Mouse (Mus musculus) intestine, postnatal 0 days (tissue): ENCODE data around the gene Akr1cl. TPM values are rescaled to one million over a fixed set of nuclear protein-coding genes. Genes with fewer than 3 reads are reported as not detected.
A peak's percentile ranks its signal among the peaks of the same experiment; 100 is the strongest.

Source experiments
- ATAC-seq: fragments of 200-750 bp; cut with Nextera tagmentation; 2 replicates; pipeline ENCODE4 v1.8.0; 2017; ENCODE audit warnings: mild to moderate bottlenecking, moderate TSS enrichment, moderate library complexity
- H3K27ac ChIP-seq: fragments of 300-500 bp; sonication (generic); 2 replicates; pipeline ENCODE4 v1.5.1; 2014; ENCODE audit warnings: mild to moderate bottlenecking, low read depth, low read length, moderate library complexity
- H3K27me3 ChIP-seq: fragments of 300-500 bp; sonication (generic); replicated peaks from 2 replicates; pipeline ENCODE4 v1.6.1; 2014; ENCODE audit warnings: low read length, mixed read lengths; ENCODE audit not compliant: control insufficient read depth, insufficient read depth
- H3K36me3 ChIP-seq: fragments of 300-500 bp; sonication (generic); 2 replicates; pipeline ENCODE4 v1.6.1; 2014; ENCODE audit warnings: mild to moderate bottlenecking, moderate library complexity; ENCODE audit not compliant: control insufficient read depth, insufficient read depth
- H3K4me1 ChIP-seq: fragments of 300-500 bp; sonication (generic); replicated peaks from 2 replicates; pipeline ENCODE4 v1.6.1; 2014; ENCODE audit warnings: antibody characterized with exemption, low read length, mixed read lengths; ENCODE audit not compliant: control insufficient read depth, insufficient read depth
- H3K4me2 ChIP-seq: fragments of 300-500 bp; sonication (generic); replicated peaks from 2 replicates; pipeline ENCODE4 v1.6.1; 2014; ENCODE audit warnings: low read depth, mild to moderate bottlenecking, moderate library complexity
- H3K4me3 ChIP-seq: fragments of 300-500 bp; sonication (generic); 2 replicates; pipeline ENCODE4 v1.5.1; 2014; ENCODE audit warnings: low read depth, low read length
- H3K9ac ChIP-seq: fragments of 300-500 bp; sonication (generic); 2 replicates; pipeline ENCODE4 v1.6.1; 2014; ENCODE audit warnings: mild to moderate bottlenecking, low read depth, low read length
- H3K9me3 ChIP-seq: fragments of 300-500 bp; sonication (generic); 2 replicates; pipeline ENCODE4 v1.6.1; 2016; ENCODE audit warnings: mixed run types; ENCODE audit not compliant: control insufficient read depth
- CTCF ChIP-seq: sonication (generic); IDR thresholded peaks from 2 replicates; pipeline ENCODE4 v1.5.1; 2016; ENCODE audit warnings: low read depth, mild to moderate bottlenecking, control low read depth, antibody characterized with exemption, moderate library complexity
- WGBS: fragments of 180-500 bp; shearing (Covaris S2); extraction: QIAGEN DNeasy Blood & Tissue Kit; methylation state at CpG from one replicate; pipeline ENCODE4 v1.1.7; 2014; 5-methylcytosine and 5-hydroxymethylcytosine counted together
- polyA plus RNA-seq: library from polyadenylated mRNA; unstranded; fragments of >200 nt; fragmentation: Nextera tagmentation; extraction: Ambion mirVana; gene quantifications from 2 replicates; pipeline ENCODE4 v1.2.1, GENCODE M21; 2015

Gene Akr1cl
- 0.09 and 0.16 TPM in 2 replicates for polyA plus RNA-seq

GRCm38 (mm10) chr1:65032641-65033040 lies at the start of gene Akr1cl:
Gene Akr1cl (minus strand): TSS chr1:65032759.
- no peaks in the 10 kb centered on the region for H3K9me3 ChIP-seq
- no peak for ATAC-seq
- no peak within 1 kb of the TSS for H3K4me3 ChIP-seq
- H3K9ac ChIP-seq: no peak within 1 kb of the TSS
- H3K4me2 ChIP-seq: no peak within 1 kb of the TSS
- TF ChIP-seq CTCF: no peak
- no peak within 1 kb of the TSS for H3K27ac ChIP-seq
- no peaks in the 10 kb centered on the region for H3K36me3 ChIP-seq
- H3K4me1 ChIP-seq: no peaks in the 10 kb centered on the region
- no peaks in the 10 kb centered on the region for H3K27me3 ChIP-seq

GRCm38 (mm10) chr1:65082188-65082587 lies 49.6 kb upstream of the Akr1cl start, which contains the start of gene Crygb:
Gene Crygb (minus strand): TSS chr1:65082288.
- no peak for ATAC-seq
- H3K27ac ChIP-seq: no peak within 1 kb of the TSS
- H3K4me3 ChIP-seq: no peak within 1 kb of the TSS
- H3K4me2 ChIP-seq: no peak within 1 kb of the TSS
- no peaks in the 10 kb centered on the region for H3K4me1 ChIP-seq
- no peak within 1 kb of the TSS for H3K9ac ChIP-seq
- no peaks in the 10 kb centered on the region for H3K27me3 ChIP-seq
- H3K36me3 ChIP-seq: no peaks in the 10 kb centered on the region
- H3K9me3 ChIP-seq: no peaks in the 10 kb centered on the region
- no peak for TF ChIP-seq CTCF
- 52% methylated on average over 7 of the region's 7 CpGs for WGBS

- Histone ChIP-seq H3K9ac (no peak overlapping the region), H3K27ac (no peak overlapping the region), H3K4me3 (no peak overlapping the region), H3K27me3 (no peaks in the 10 kb centered on the region), H3K4me2 (no peak overlapping the region), H3K9me3 (no peaks in the 10 kb centered on the region), H3K36me3 (no peaks in the 10 kb centered on the region), H3K4me1 (no peaks in the 10 kb centered on the region)
- 17% methylated on average over 5 of the region's 5 CpGs for WGBS
- TF ChIP-seq CTCF: peak; percentile 55
- no peak for ATAC-seq
These were observed 43.0 kb upstream of the Akr1cl start for GRCm38 (mm10) chr1:65075607-65076006.

GRCm38 (mm10) chr1:65073589-65073988 lies 41.0 kb upstream of the Akr1cl start, which contains the start of gene Crygc:
Gene Crygc (minus strand): TSS chr1:65073689.
- H3K4me2 ChIP-seq: no peak within 1 kb of the TSS
- H3K27ac ChIP-seq: no peak within 1 kb of the TSS
- no peak within 1 kb of the TSS for H3K9ac ChIP-seq
- no peak for TF ChIP-seq CTCF
- H3K36me3 ChIP-seq: no peaks in the 10 kb centered on the region
- no peak for ATAC-seq
- WGBS: 65% methylated on average over 6 of the region's 6 CpGs
- H3K9me3 ChIP-seq: no peaks in the 10 kb centered on the region
- H3K4me3 ChIP-seq: no peak within 1 kb of the TSS
- H3K4me1 ChIP-seq: no peaks in the 10 kb centered on the region
- no peaks in the 10 kb centered on the region for H3K27me3 ChIP-seq

GRCm38 (mm10) chr1:65067842-65068241 lies 35.3 kb upstream of the Akr1cl start:
- Histone ChIP-seq H3K27ac (no peak overlapping the region), H3K9me3 (no peaks in the 10 kb centered on the region), H3K9ac (no peak overlapping the region), H3K4me3 (no peak overlapping the region), H3K36me3 (no peaks in the 10 kb centered on the region), H3K4me1 (no peaks in the 10 kb centered on the region), H3K4me2 (no peak overlapping the region), H3K27me3 (no peaks in the 10 kb centered on the region)
- no peak for TF ChIP-seq CTCF
- no peak for ATAC-seq

GRCm38 (mm10) chr1:65064201-65064600 lies 31.6 kb upstream of the Akr1cl start:
- ATAC-seq: no peak
- Histone ChIP-seq H3K9me3 (no peaks in the 10 kb centered on the region), H3K4me2 (no peak overlapping the region), H3K9ac (no peak overlapping the region), H3K27me3 (no peaks in the 10 kb centered on the region), H3K4me3 (no peak overlapping the region), H3K36me3 (no peaks in the 10 kb centered on the region), H3K27ac (no peak overlapping the region), H3K4me1 (no peaks in the 10 kb centered on the region)
- WGBS: 87% methylated on average over 15 of the region's 15 CpGs
- TF ChIP-seq CTCF: no peak

- Histone ChIP-seq H3K4me2 (no peak within 1 kb of the TSS), H3K4me3 (no peak within 1 kb of the TSS), H3K9me3 (no peaks in the 10 kb centered on the region), H3K27me3 (no peaks in the 10 kb centered on the region), H3K4me1 (no peaks in the 10 kb centered on the region), H3K9ac (no peak within 1 kb of the TSS), H3K27ac (no peak within 1 kb of the TSS), H3K36me3 (no peaks in the 10 kb centered on the region)
- WGBS: 87% methylated on average over 8 of the region's 8 CpGs
- no peak for TF ChIP-seq CTCF
- ATAC-seq: no peak
These were observed 30.8 kb upstream of the Akr1cl start, which contains the start of gene Crygd for GRCm38 (mm10) chr1:65063352-65063751. Gene Crygd (minus strand): TSS chr1:65063452.
